Comparison of ENCODE assay signal across 7 mouse cellular contexts in the genomic region with DNA sequence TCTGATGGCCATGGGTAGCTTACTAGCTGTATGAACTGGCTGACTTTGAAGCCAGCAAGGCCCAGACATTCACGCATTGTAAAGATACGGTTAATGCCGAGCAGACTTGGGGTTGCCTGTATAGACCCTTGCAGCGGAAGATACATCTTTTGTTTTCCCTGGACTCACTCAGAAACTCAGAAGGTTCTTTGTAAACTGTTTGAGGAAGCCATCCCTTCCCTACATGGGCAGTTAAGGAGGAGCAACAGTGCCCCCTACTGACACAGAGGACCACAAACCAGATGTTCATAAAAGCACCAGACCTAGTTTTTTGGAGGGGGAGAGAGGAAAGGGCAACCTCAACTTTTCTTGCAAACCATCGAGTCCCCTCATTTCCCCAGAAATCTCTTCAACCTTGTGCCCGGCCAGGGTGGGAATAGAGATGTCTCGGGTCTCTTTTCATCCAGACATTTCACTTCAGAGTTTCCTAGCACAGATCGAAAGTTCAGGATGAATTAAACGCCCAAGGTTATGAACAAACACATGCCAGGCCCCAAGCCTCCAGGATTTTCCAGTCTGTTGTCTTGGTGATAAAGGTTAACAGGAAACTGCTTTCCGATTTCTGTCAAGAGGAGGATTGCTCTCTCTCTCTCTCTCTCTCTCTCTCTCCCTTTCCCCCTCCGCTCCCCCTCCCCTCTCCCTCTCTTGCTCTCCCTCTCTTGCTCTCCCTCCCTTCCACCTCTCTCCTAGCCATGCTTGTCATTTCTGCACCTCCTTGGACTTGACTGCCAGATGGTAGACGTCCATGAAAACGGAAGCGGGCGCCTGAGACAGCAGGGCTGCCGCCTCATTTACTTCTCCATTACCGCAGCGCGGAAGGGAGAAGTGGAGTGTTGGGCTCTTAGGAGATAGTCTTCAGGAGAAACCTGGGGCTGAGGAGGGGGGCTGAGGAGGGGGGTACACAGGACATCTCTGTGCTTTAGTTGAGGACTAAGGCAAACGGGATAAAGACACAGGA.
DNase-seq lines count a peak whose midpoint lies in the region; ATAC-seq lines count a peak whose summit lies in the region.

No protein-coding gene starts in this region.

- no peak overlapping the region for H3K4me3 ChIP-seq in intestine, embryonic 15.5 days (replicated peaks)

- H3K36me3 ChIP-seq in intestine, embryonic 15.5 days, result no peaks in the 10 kb centered on the region

- H3K9ac ChIP-seq in intestine, embryonic 15.5 days, result no peak overlapping the region

- peak; percentile 69 to 75 for DNase-seq in adrenal gland, adult 18-20 months (ENCODE audit: low spot score in 2 of 2)
- DNase-seq in embryo, embryonic 10 days (ENCODE audit: low spot score), result peak; percentile 92
- DNase-seq in gastrocnemius, postnatal 36 days, result peak; percentile 52 to 74
- peak; percentile 82 to 87 for DNase-seq in left cerebral cortex, postnatal 25 days (ENCODE audit: low spot score in 2 of 2)
- DNase-seq in right cerebral cortex, postnatal 4 days, result peak; percentile 66

- H3K9me3 ChIP-seq in intestine, embryonic 15.5 days, result no peaks in the 10 kb centered on the region

- H3K27ac ChIP-seq in intestine, embryonic 15.5 days, result peak overlapping the region; percentile 57

- intact Hi-C loops in gastrocnemius, postnatal 36 days (cut with DNase I), result loop anchor here (2.0 to 10.0 kb wide), 4 partner anchors 75 to 675 kb away; no protein-coding TSS in a partner anchor
- intact Hi-C loops in left cerebral cortex, postnatal 25 days (cut with DNase I), result loop anchor here (2.0 to 10.0 kb wide), 5 partner anchors 90 to 948 kb away; no protein-coding TSS in a partner anchor

- H3K4me1 ChIP-seq in intestine, embryonic 15.5 days (replicated peaks), result peaks cover 7% of the 10 kb centered on the region; the same call in 1 of the 2 replicates

- H3K27me3 ChIP-seq in intestine, embryonic 15.5 days (replicated peaks), result no peaks in the 10 kb centered on the region

- 30% methylated on average over 20 of the region's 20 CpGs for WGBS in intestine, embryonic 15.5 days

- peak; percentile 80 for ATAC-seq in intestine, embryonic 15.5 days
- ATAC-seq in megakaryocyte-erythroid progenitor cell, adult 5-6 weeks (replicated peaks; ENCODE audit: low FRiP score, low TSS enrichment, poor library complexity, severe bottlenecking), result peak; percentile 73

- H3K4me2 ChIP-seq in intestine, embryonic 15.5 days (replicated peaks), result 0 out of 2 replicates have a peak overlapping the region, but pooled peaks have one; percentile 2
